Mouse (Mus musculus) hindbrain, embryonic 11.5 days (tissue): ENCODE data around the gene Mapt. TPM values are rescaled to one million over a fixed set of nuclear protein-coding genes. Genes with fewer than 3 reads are reported as not detected.

ENCODE experiments used
- ATAC-seq: fragments of 200-750 bp; cut with Nextera tagmentation; 2 replicates; pipeline ENCODE4 v1.8.0; 2017; ENCODE audit warnings: mild to moderate bottlenecking, moderate TSS enrichment, moderate library complexity; ENCODE audit not compliant: low FRiP score
- DNase-seq: peaks from one replicate; pipeline ENCODE4 v3.0.0-alpha.2; 2015; ENCODE audit warnings: low spot score
- H3K27ac ChIP-seq: fragments of 300-500 bp; sonication (generic); 2 replicates; pipeline ENCODE4 v1.5.1; 2014; ENCODE audit warnings: mild to moderate bottlenecking, low read depth, low read length
- H3K27me3 ChIP-seq: fragments of 300-500 bp; sonication (generic); 2 replicates; pipeline ENCODE4 v1.6.1; 2014; ENCODE audit warnings: mild to moderate bottlenecking, low read length, moderate library complexity, mixed read lengths; ENCODE audit not compliant: control insufficient read depth, insufficient read depth
- H3K36me3 ChIP-seq: fragments of 300-500 bp; sonication (generic); 2 replicates; pipeline ENCODE4 v1.6.1; 2014; ENCODE audit warnings: mild to moderate bottlenecking, low read length, moderate library complexity, mixed read lengths; ENCODE audit not compliant: control insufficient read depth, insufficient read depth
- H3K4me1 ChIP-seq: fragments of 300-500 bp; sonication (generic); replicated peaks from 2 replicates; pipeline ENCODE4 v1.6.1; 2014; ENCODE audit warnings: low read length, mixed read lengths; ENCODE audit not compliant: control insufficient read depth, insufficient read depth
- H3K4me2 ChIP-seq: fragments of 300-500 bp; sonication (generic); replicated peaks from 2 replicates; pipeline ENCODE4 v1.6.1; 2014; ENCODE audit warnings: mild to moderate bottlenecking, low read depth, low read length
- H3K4me3 ChIP-seq: fragments of 300-500 bp; sonication (generic); 2 replicates; pipeline ENCODE4 v1.5.1; 2014; ENCODE audit warnings: low read depth, low read length
- H3K9ac ChIP-seq: fragments of 300-500 bp; sonication (generic); 2 replicates; pipeline ENCODE4 v1.6.1; 2014; ENCODE audit warnings: low read depth, low read length
- H3K9me3 ChIP-seq: fragments of 300-500 bp; sonication (generic); 2 replicates; pipeline ENCODE4 v1.6.1; 2016; ENCODE audit warnings: low read length; ENCODE audit not compliant: control insufficient read depth
- WGBS: fragments of 180-500 bp; shearing (Covaris S2); extraction: QIAGEN DNeasy Blood & Tissue Kit; methylation state at CpG from one replicate; pipeline ENCODE4 v1.1.7; 2014; 5-methylcytosine and 5-hydroxymethylcytosine counted together
- polyA plus RNA-seq: library from polyadenylated mRNA; unstranded; fragments of >200 nt; fragmentation: Nextera tagmentation; extraction: Ambion mirVana; gene quantifications from 2 replicates; pipeline ENCODE4 v1.2.1, GENCODE M21; 2014

Gene Mapt
- polyA plus RNA-seq, 1 experiment from 2014 or later: 94.9 TPM

DNA sequence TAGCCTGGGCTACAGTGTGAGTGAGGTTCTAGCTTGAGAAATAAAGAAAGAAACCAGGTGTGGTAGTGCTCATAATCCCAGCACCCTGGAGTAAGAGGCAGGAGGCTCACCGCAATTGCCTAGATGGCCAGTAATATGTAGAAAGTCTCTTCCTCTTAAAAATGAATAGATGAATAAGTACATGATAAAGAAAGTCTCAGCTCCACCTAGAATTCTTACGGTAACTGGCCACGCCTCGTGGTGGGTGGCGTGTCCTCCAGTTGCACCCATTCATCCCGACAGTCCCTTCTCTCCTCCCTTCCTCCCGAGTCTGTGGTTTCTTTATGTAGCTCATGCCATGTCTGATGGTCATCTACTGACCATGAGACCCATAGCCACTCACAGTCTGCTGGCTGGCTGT lies 74.5 kb downstream of the Mapt start:
- Histone ChIP-seq H3K4me1 (no peaks in the 10 kb centered on the region; the same call in 1 of the 2 replicates), H3K27ac (no peak overlapping the region), H3K4me2 (no peak overlapping the region), H3K27me3 (no peaks in the 10 kb centered on the region), H3K9ac (no peak overlapping the region), H3K9me3 (no peaks in the 10 kb centered on the region), H3K4me3 (no peak overlapping the region), H3K36me3 (no peaks in the 10 kb centered on the region)
- ATAC-seq (no peak), DNase-seq (no peak)
- WGBS: 95% methylated on average over 7 of the region's 7 CpGs

DNA sequence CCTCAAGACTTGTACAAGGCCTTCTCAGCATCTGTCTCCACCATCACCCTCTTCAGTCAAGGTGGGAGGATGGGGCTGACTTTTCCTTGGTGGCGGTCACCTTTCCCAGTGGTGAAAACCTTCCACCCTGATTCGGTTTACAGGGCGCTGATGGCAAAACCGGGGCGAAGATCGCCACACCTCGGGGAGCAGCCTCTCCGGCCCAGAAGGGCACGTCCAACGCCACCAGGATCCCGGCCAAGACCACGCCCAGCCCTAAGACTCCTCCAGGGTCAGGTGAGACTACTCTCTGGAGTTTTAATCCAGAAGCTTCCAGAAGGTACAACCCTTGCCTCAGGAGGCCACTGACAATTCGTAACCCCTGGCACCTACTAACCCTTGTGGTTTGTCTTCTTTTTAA lies 75.3 kb downstream of the Mapt start:
- H3K4me3 ChIP-seq: no peak overlapping the region
- DNase-seq: no peak
- 92% methylated on average over 13 of the region's 13 CpGs for WGBS
- no peaks in the 10 kb centered on the region for H3K9me3 ChIP-seq
- ATAC-seq: no peak
- H3K27ac ChIP-seq: no peak overlapping the region
- H3K4me1 ChIP-seq: no peaks in the 10 kb centered on the region; the same call in 1 of the 2 replicates
- H3K9ac ChIP-seq: no peak overlapping the region
- H3K36me3 ChIP-seq: no peaks in the 10 kb centered on the region
- no peaks in the 10 kb centered on the region for H3K27me3 ChIP-seq
- H3K4me2 ChIP-seq: no peak overlapping the region

DNA sequence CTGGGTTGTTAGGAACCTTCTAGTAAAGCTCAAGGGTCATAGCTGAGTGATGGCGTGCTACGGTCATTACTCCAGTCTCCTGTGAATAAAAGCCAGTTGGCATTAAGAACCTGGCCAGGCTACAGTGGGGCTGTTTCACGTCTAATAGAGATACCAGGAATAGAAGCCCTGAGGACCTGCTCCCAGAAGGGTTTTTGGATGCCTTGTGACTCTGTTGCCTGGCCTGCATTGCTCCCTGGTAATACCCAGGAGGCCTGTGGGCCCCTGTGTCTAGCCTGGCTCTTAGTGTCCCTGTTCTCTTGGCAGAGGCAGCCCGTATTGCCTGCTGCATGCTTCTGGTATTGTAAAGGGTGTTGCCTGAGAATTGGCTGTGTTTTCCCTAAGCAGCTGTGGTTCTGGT lies 75.9 kb downstream of the Mapt start:
- H3K4me3 ChIP-seq: no peak overlapping the region

DNA sequence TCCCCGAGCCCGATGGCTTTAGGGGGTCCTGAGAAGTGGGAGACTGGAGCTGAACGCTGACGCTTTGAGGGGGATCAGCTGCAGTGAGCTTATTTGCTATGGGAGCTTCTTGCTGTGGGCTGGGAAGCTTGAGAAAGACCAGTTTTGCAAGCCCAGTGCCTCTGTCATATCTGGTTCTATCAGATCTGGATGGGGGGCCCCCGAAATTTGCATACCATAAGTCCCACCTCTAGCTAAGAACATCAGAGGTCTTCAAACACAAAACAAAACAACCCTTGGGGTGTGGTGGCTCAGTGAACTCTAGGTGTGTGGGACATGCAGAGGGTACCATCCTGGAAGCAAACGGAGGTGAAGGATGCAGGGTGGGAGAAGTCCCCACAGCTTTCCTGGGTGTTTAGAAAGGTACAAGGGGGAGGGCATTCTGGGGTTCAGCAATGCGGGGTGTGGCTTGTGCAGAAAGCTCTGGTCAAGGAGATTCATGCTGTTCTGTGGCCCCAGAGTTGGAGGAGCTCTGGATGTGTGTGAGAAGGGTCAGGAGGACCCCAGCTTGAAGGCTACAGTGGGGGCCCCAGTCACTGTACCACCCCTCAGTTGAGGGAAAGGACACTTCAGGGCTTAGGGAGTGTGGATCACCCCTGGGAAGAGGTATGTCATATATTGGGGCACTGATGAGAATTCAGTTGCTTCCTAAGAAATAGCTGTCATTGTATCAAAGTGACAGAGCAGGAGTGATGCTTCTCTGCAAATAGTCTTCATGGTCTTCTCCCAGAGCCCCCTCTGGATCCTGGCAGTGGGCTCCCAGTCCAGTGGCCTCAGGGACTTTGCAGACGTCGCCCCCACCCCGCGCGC lies 78.4 kb downstream of the Mapt start:
- Histone ChIP-seq H3K4me2 (no peak overlapping the region), H3K27ac (no peak overlapping the region), H3K27me3 (no peaks in the 10 kb centered on the region), H3K9me3 (no peaks in the 10 kb centered on the region), H3K9ac (no peak overlapping the region), H3K4me3 (no peak overlapping the region), H3K4me1 (no peaks in the 10 kb centered on the region; the same call in 1 of the 2 replicates), H3K36me3 (no peaks in the 10 kb centered on the region)
- DNase-seq (no peak), ATAC-seq (no peak)
- WGBS: 39% methylated on average over 12 of the region's 12 CpGs

More for the DNA sequence above, 75.9 kb downstream of the Mapt start:
- Histone ChIP-seq H3K36me3 (no peaks in the 10 kb centered on the region), H3K4me2 (no peak overlapping the region), H3K9me3 (no peaks in the 10 kb centered on the region), H3K9ac (no peak overlapping the region), H3K4me1 (no peaks in the 10 kb centered on the region; the same call in 1 of the 2 replicates), H3K27me3 (no peaks in the 10 kb centered on the region), H3K27ac (no peak overlapping the region)
- WGBS: 84% methylated on average over 4 of the region's 4 CpGs
- ATAC-seq: no peak
- no peak for DNase-seq

DNA sequence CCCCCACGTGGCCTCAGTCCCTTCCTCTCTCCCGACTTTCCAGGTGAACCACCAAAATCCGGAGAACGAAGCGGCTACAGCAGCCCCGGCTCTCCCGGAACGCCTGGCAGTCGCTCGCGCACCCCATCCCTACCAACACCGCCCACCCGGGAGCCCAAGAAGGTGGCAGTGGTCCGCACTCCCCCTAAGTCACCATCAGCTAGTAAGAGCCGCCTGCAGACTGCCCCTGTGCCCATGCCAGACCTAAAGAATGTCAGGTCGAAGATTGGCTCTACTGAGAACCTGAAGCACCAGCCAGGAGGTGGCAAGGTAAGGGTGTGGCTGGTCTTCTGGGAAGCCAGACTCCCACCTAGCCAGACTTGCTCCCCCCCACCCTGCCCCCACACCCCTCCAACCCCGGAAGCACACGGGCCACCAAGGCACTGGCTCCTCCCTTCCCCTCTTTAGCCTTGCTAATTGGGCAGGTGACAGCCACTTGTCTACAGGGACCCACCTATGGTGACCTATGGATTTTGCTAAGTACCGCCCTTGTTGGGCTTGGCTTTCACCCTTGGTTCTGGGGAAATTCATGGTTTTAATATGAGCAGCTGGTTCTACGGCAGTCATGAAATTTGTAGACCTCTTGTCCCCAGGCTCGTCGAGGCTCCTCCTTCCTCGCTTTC lies 79.2 kb downstream of the Mapt start:
- Histone ChIP-seq H3K27me3 (no peaks in the 10 kb centered on the region), H3K4me1 (no peaks in the 10 kb centered on the region; the same call in 1 of the 2 replicates), H3K4me2 (no peak overlapping the region), H3K27ac (no peak overlapping the region), H3K36me3 (no peaks in the 10 kb centered on the region), H3K9ac (no peak overlapping the region), H3K4me3 (no peak overlapping the region), H3K9me3 (no peaks in the 10 kb centered on the region)
- no peak for ATAC-seq
- no peak for DNase-seq
- WGBS: 19% methylated on average over 23 of the region's 23 CpGs

DNA sequence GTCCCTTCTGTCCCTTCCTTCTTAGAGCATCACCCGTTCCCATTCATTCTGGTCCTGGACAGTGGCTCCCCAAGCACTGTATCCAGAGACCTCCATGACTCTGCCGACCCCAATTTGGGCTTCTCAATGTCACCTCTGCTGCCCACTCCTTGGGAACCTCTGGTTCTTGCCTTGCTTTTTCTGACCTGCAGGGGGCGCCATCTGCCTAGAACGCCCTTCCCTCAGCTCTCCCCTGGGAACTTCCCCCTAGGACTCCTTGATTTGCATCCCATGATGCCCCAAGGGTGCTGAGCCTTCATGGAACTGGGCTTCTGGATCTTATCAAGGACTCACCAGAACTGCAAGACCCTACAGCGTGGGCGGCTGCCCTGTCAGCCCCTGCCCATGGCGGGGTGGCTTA lies 80.5 kb downstream of the Mapt start:
- Histone ChIP-seq H3K9me3 (no peaks in the 10 kb centered on the region), H3K9ac (no peak overlapping the region), H3K36me3 (no peaks in the 10 kb centered on the region), H3K27me3 (no peaks in the 10 kb centered on the region), H3K4me3 (no peak overlapping the region), H3K4me1 (no peaks in the 10 kb centered on the region; the same call in 1 of the 2 replicates), H3K27ac (no peak overlapping the region), H3K4me2 (no peak overlapping the region)
- ATAC-seq (no peak), DNase-seq (no peak)
- 69% methylated on average over 7 of the region's 7 CpGs for WGBS

DNA sequence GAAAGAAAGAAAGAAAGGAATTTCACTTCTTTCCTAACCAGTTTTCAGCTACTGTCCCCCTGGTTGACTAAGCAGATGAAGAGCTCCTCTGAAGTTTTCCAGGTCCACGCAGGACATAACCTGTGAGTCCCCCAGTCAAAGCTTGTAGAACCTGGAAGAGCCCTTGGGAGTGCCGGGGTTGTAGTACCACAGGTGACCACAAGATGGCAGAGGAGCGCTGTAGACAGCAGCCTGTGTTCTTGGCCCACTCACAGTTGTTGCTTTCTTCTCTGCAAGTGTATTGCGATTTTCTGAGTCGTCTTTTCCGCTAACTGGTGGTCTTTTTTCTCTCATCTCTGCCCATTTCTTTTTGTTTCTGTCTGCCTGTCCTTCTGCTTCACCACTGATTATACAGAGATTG lies 84.5 kb downstream of the Mapt start:
- no peaks in the 10 kb centered on the region for H3K27me3 ChIP-seq
- H3K36me3 ChIP-seq: no peaks in the 10 kb centered on the region
- no peaks in the 10 kb centered on the region for H3K9me3 ChIP-seq
- no peak overlapping the region for H3K4me3 ChIP-seq
- 10% methylated on average over 6 of the region's 6 CpGs for WGBS
- no peak overlapping the region for H3K9ac ChIP-seq
- H3K4me1 ChIP-seq: no peaks in the 10 kb centered on the region
- ATAC-seq (no peak), DNase-seq (peak; percentile 94)
- no peak overlapping the region for H3K27ac ChIP-seq
- H3K4me2 ChIP-seq: no peak overlapping the region

DNA sequence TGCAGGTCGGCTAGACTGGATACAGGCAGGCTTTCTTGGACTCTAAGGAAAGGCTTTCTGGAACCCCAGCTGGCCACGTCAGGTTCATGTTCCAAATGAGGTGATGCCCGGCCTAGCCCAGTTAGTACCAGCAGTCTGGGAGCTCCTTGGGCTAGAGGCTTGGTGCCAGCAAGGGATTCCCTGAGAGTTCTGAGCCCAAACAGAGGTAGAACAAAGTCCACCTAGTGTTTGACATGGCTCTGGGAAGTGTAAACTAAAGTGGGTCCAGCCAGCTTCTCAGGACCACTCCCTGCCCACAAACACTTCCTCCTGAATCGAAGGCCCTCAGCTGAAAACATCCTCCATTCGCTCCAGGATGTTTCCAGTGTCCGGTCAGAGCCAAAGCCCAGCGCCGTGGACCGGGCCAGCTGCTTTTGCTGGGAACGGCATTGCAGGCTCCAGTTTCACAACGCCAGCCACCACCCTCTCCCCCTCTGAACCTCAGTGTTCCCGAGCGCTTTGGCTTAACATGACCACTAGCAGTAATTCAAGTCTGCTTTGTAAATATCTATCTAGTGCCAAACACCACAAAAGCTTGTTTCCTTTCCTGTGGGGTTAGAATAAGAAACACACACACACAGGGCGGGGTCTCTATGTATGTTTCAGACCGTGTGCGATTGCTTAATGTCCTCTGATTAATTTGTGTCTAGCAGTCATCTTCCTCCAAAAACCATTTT lies 85.7 kb downstream of the Mapt start:
- H3K4me2 ChIP-seq: no peak overlapping the region
- H3K9ac ChIP-seq: no peak overlapping the region
- H3K9me3 ChIP-seq: no peaks in the 10 kb centered on the region
- H3K36me3 ChIP-seq: no peaks in the 10 kb centered on the region
- 82% methylated on average over 16 of the region's 16 CpGs for WGBS
- no peak overlapping the region for H3K27ac ChIP-seq
- H3K27me3 ChIP-seq: no peaks in the 10 kb centered on the region
- no peak overlapping the region for H3K4me3 ChIP-seq
- ATAC-seq: no peak
- H3K4me1 ChIP-seq: no peaks in the 10 kb centered on the region
- no peak for DNase-seq
